In genomic region chr2:5249969-5250368, GRCm38 (mm10) we compare ENCODE assay signal across 8 mouse cellular contexts.
DNase-seq lines count a peak whose midpoint lies in the region; ATAC-seq and TF ChIP-seq lines count a peak whose summit lies in the region.

No protein-coding gene starts in this region.

- no peak overlapping the region for H3K4me3 ChIP-seq in liver, postnatal 0 days (ENCODE audit: low read depth, low read length)
- H3K4me3 ChIP-seq in kidney, adult 2 months (ENCODE audit: insufficient read depth, low read depth, low read length), result no peak overlapping the region

- no peak for TF ChIP-seq POLR2A in kidney, adult 2 months (IDR thresholded peaks at IDR 0.05; ENCODE audit: low read depth, low read length)

- no peak overlapping the region for H3K9ac ChIP-seq in liver, postnatal 0 days (replicated peaks)

- H3K27ac ChIP-seq in liver, postnatal 0 days (ENCODE audit: low read depth), result no peak overlapping the region
- no peak overlapping the region for H3K27ac ChIP-seq in kidney, adult 2 months (ENCODE audit: insufficient read depth, low read depth, low read length)

- peak; percentile 29 for TF ChIP-seq CTCF in liver, postnatal 0 days (IDR thresholded peaks at IDR 0.05; ENCODE audit: low read depth)
- no peak; the same call in 1 of the 2 replicates for TF ChIP-seq CTCF in kidney, adult 2 months (conservative IDR thresholded peaks at IDR 0.05; ENCODE audit: insufficient read depth, insufficient read length, low read depth, low read length)

- no peak for ATAC-seq in liver, postnatal 0 days

- 55% methylated on average over 12 of the region's 12 CpGs for WGBS in liver, postnatal 0 days (ENCODE audit: insufficient replicate concordance)
- 84% methylated on average over 12 of the region's 12 CpGs for WGBS in kidney, adult 2 months

- H3K4me1 ChIP-seq in liver, postnatal 0 days (ENCODE audit: insufficient read depth), result no peaks in the 10 kb centered on the region
- H3K4me1 ChIP-seq in kidney, adult 2 months (ENCODE audit: control insufficient read depth, insufficient read depth, low read length), result no peaks in the 10 kb centered on the region

- no peaks in the 10 kb centered on the region for H3K9me3 ChIP-seq in liver, postnatal 0 days (ENCODE audit: low read length)

- H3K4me2 ChIP-seq in liver, postnatal 0 days (ENCODE audit: low read depth, low read length), result no peak overlapping the region

- no peaks in the 10 kb centered on the region for H3K27me3 ChIP-seq in liver, postnatal 0 days (ENCODE audit: insufficient read depth, low read length)
- H3K27me3 ChIP-seq in kidney, adult 2 months (replicated peaks; ENCODE audit: control insufficient read depth, insufficient read depth, low read length), result no peaks in the 10 kb centered on the region

- DNase-seq in liver, postnatal 0 days, result no peak
- no peak for DNase-seq in liver
- peak; percentile 83 to 85 for DNase-seq in cerebellum, postnatal 14 days
- peak; percentile 35 to 45 for DNase-seq in heart, adult 9 months (ENCODE audit: low spot score in 2 of 2)
- peak; percentile 49 to 89 for DNase-seq in left cerebral cortex, adult 8-10 months (ENCODE audit: low spot score in 2 of 2)
- peak; percentile 77 to 82 for DNase-seq in right cerebral cortex, postnatal 36 days (ENCODE audit: low spot score in 2 of 2)
- no peak for DNase-seq in kidney, adult 2 months
- no peak for DNase-seq in spleen, adult 18-20 months

- H3K36me3 ChIP-seq in liver, postnatal 0 days (replicated peaks; ENCODE audit: insufficient read depth, low read length), result no peaks in the 10 kb centered on the region
- H3K36me3 ChIP-seq in kidney, adult 2 months (ENCODE audit: control insufficient read depth, insufficient read depth, low read length), result no peaks in the 10 kb centered on the region

- no peak for TF ChIP-seq EP300 in liver, postnatal 0 days (IDR thresholded peaks at IDR 0.05; ENCODE audit: low read depth)

Comparison
In these comparisons a context has a peak if more than half of its experiments do, and no peak if none do; other contexts are left out.
1. DNase-seq: peak in cerebellum, postnatal 14 days (2 of 2), heart, adult 9 months (2 of 2), left cerebral cortex, adult 8-10 months (2 of 2) and right cerebral cortex, postnatal 36 days (2 of 2); none in liver, postnatal 0 days (single experiment), liver (single experiment), kidney, adult 2 months (single experiment) and spleen, adult 18-20 months (0 of 2).